ENCODE assay signal across 9 mouse cellular contexts in genomic region chr5:140383559-140383958, GRCm38 (mm10). TPM values are rescaled to one million over a fixed set of nuclear protein-coding genes. Genes with fewer than 3 reads are reported as not detected.
DNase-seq lines count a peak whose midpoint lies in the region; ATAC-seq and TF ChIP-seq lines count a peak whose summit lies in the region.
"Had no signal": no experiment of that assay in that cellular context is flagged by ENCODE, and none has a peak within 500 bp of the region (broad histone marks: within the 10 kb centered on the region; RNA-seq: fewer than 3 reads in every experiment).

No protein-coding gene starts in this region.

- H3K36me3 ChIP-seq in forebrain, embryonic 11.5 days (ENCODE audit: control insufficient read depth, insufficient read depth, low read length) = no peaks in the 10 kb centered on the region
- no peaks in the 10 kb centered on the region for H3K36me3 ChIP-seq in forebrain, embryonic 16.5 days (ENCODE audit: control insufficient read depth, insufficient read depth)
- no peaks in the 10 kb centered on the region for H3K36me3 ChIP-seq in stomach, embryonic 14.5 days (ENCODE audit: control insufficient read depth, insufficient read depth, low read length)
- no peaks in the 10 kb centered on the region for H3K36me3 ChIP-seq in stomach, postnatal 0 days (ENCODE audit: control insufficient read depth, insufficient read depth, low read length)
- no peaks in the 10 kb centered on the region; the same call in 1 of the 2 replicates for H3K36me3 ChIP-seq in liver, embryonic 11.5 days (ENCODE audit: control insufficient read depth, insufficient read depth, low read length)
- no peaks in the 10 kb centered on the region for H3K36me3 ChIP-seq in stomach, embryonic 16.5 days (ENCODE audit: control insufficient read depth, insufficient read depth, low read length)
- H3K36me3 ChIP-seq: intestine, embryonic 15.5 days had no signal

- H3K4me1 ChIP-seq in forebrain, embryonic 11.5 days (replicated peaks; ENCODE audit: control insufficient read depth, insufficient read depth, low read length) = peaks cover 4% of the 10 kb centered on the region; the same call in 1 of the 2 replicates
- H3K4me1 ChIP-seq in forebrain, embryonic 16.5 days (replicated peaks; ENCODE audit: control insufficient read depth, insufficient read depth, low read length) = peaks cover 8% of the 10 kb centered on the region
- H3K4me1 ChIP-seq in stomach, embryonic 14.5 days (ENCODE audit: control insufficient read depth, insufficient read depth, low read length) = peaks cover 13% of the 10 kb centered on the region
- no peaks in the 10 kb centered on the region; the same call in 1 of the 2 replicates for H3K4me1 ChIP-seq in stomach, postnatal 0 days (replicated peaks; ENCODE audit: control insufficient read depth, insufficient read depth)
- peaks cover 20% of the 10 kb centered on the region for H3K4me1 ChIP-seq in liver, embryonic 11.5 days (replicated peaks; ENCODE audit: control insufficient read depth, insufficient read depth, low read length)
- H3K4me1 ChIP-seq in stomach, embryonic 16.5 days (ENCODE audit: control insufficient read depth, insufficient read depth, low read length) = peaks cover 12% of the 10 kb centered on the region

- no peaks in the 10 kb centered on the region for H3K9me3 ChIP-seq in forebrain, embryonic 11.5 days (ENCODE audit: control insufficient read depth, low read length)
- H3K9me3 ChIP-seq in forebrain, embryonic 16.5 days (ENCODE audit: control insufficient read depth, low read length) = no peaks in the 10 kb centered on the region
- no peaks in the 10 kb centered on the region for H3K9me3 ChIP-seq in stomach, embryonic 14.5 days (ENCODE audit: control insufficient read depth, low read depth, low read length)
- H3K9me3 ChIP-seq in stomach, postnatal 0 days (ENCODE audit: control insufficient read depth, low read length) = no peaks in the 10 kb centered on the region
- H3K9me3 ChIP-seq in liver, embryonic 11.5 days (ENCODE audit: control insufficient read depth, low read length) = no peaks in the 10 kb centered on the region
- H3K9me3 ChIP-seq in stomach, embryonic 16.5 days (replicated peaks; ENCODE audit: control insufficient read depth, low read length) = no peaks in the 10 kb centered on the region
- H3K9me3 ChIP-seq: intestine, embryonic 15.5 days had no signal

- H3K27ac ChIP-seq in forebrain, embryonic 11.5 days (ENCODE audit: low read depth, low read length) = 0 out of 2 replicates have a peak overlapping the region, but pooled peaks have one; percentile 7
- no peak overlapping the region for H3K27ac ChIP-seq in forebrain, embryonic 16.5 days (ENCODE audit: low read length)
- 0 out of 2 replicates have a peak overlapping the region, but pooled peaks have one; percentile 27 for H3K27ac ChIP-seq in stomach, embryonic 14.5 days (ENCODE audit: low read length)
- H3K27ac ChIP-seq in stomach, postnatal 0 days (replicated peaks) = no peak overlapping the region
- H3K27ac ChIP-seq in liver, embryonic 11.5 days (ENCODE audit: low read depth, low read length) = no peak overlapping the region
- no peak overlapping the region for H3K27ac ChIP-seq in stomach, embryonic 16.5 days (ENCODE audit: low read length)
- H3K27ac ChIP-seq: intestine, embryonic 15.5 days had no signal

- WGBS in forebrain, embryonic 11.5 days = 22% methylated on average over 7 of the region's 7 CpGs
- WGBS in forebrain, embryonic 16.5 days = 35% methylated on average over 7 of the region's 7 CpGs
- WGBS in stomach, embryonic 14.5 days = 14% methylated on average over 7 of the region's 7 CpGs
- WGBS in stomach, postnatal 0 days = 23% methylated on average over 7 of the region's 7 CpGs
- 43% methylated on average over 7 of the region's 7 CpGs for WGBS in liver, embryonic 11.5 days
- 22% methylated on average over 7 of the region's 7 CpGs for WGBS in stomach, embryonic 16.5 days

- H3K27me3 ChIP-seq in forebrain, embryonic 11.5 days (ENCODE audit: control insufficient read depth, insufficient read depth, low read length) = no peaks in the 10 kb centered on the region
- H3K27me3 ChIP-seq in forebrain, embryonic 16.5 days (replicated peaks; ENCODE audit: control insufficient read depth, insufficient read depth, low read length) = no peaks in the 10 kb centered on the region
- H3K27me3 ChIP-seq in stomach, embryonic 14.5 days (ENCODE audit: control insufficient read depth, insufficient read depth, low read length) = no peaks in the 10 kb centered on the region
- no peaks in the 10 kb centered on the region for H3K27me3 ChIP-seq in stomach, postnatal 0 days (ENCODE audit: control insufficient read depth, insufficient read depth, low read length)
- no peaks in the 10 kb centered on the region for H3K27me3 ChIP-seq in liver, embryonic 11.5 days (replicated peaks; ENCODE audit: control insufficient read depth, insufficient read depth, low read length)
- no peaks in the 10 kb centered on the region for H3K27me3 ChIP-seq in stomach, embryonic 16.5 days (ENCODE audit: control insufficient read depth, insufficient read depth, low read length)
- H3K27me3 ChIP-seq: intestine, embryonic 15.5 days had no signal

- no peak overlapping the region for H3K4me3 ChIP-seq in forebrain, embryonic 11.5 days (ENCODE audit: low read depth, low read length)
- H3K4me3 ChIP-seq in forebrain, embryonic 16.5 days (replicated peaks; ENCODE audit: low read length) = no peak overlapping the region
- no peak overlapping the region for H3K4me3 ChIP-seq in stomach, embryonic 14.5 days (ENCODE audit: low read depth, low read length)
- no peak overlapping the region for H3K4me3 ChIP-seq in stomach, postnatal 0 days (ENCODE audit: low read depth, low read length)
- no peak overlapping the region for H3K4me3 ChIP-seq in liver, embryonic 11.5 days (ENCODE audit: low read depth, low read length)
- no peak overlapping the region for H3K4me3 ChIP-seq in stomach, embryonic 16.5 days (replicated peaks; ENCODE audit: low read length)
- H3K4me3 ChIP-seq: intestine, embryonic 15.5 days had no signal

- no peak for TF ChIP-seq CTCF in stomach, postnatal 0 days (IDR thresholded peaks at IDR 0.05; ENCODE audit: low read depth)

- no peak overlapping the region for H3K4me2 ChIP-seq in forebrain, embryonic 11.5 days (ENCODE audit: low read depth, low read length, severe bottlenecking)
- no peak overlapping the region for H3K4me2 ChIP-seq in forebrain, embryonic 16.5 days (ENCODE audit: low read length)
- H3K4me2 ChIP-seq in stomach, embryonic 14.5 days (replicated peaks; ENCODE audit: low read depth, low read length) = no peak overlapping the region
- H3K4me2 ChIP-seq in stomach, postnatal 0 days (replicated peaks; ENCODE audit: low read depth) = no peak overlapping the region
- H3K4me2 ChIP-seq in liver, embryonic 11.5 days = no peak overlapping the region
- H3K4me2 ChIP-seq in stomach, embryonic 16.5 days (ENCODE audit: low read depth, low read length) = no peak overlapping the region
- H3K4me2 ChIP-seq: intestine, embryonic 15.5 days had no signal

- TF ChIP-seq EP300 in stomach, postnatal 0 days (optimal IDR thresholded peaks at IDR 0.05) = no peak

- DNase-seq in forebrain, embryonic 11.5 days (ENCODE audit: low spot score) = no peak
- DNase-seq in stomach, postnatal 0 days (ENCODE audit: low spot score) = no peak
- no peak for DNase-seq in liver, embryonic 11.5 days (ENCODE audit: low spot score)
- DNase-seq in thymus, postnatal 36 days = no peak
- no peak for DNase-seq in ovary, adult 18-20 months (ENCODE audit: low spot score)

- ATAC-seq in forebrain, embryonic 11.5 days (replicated peaks; ENCODE audit: low FRiP score) = no peak
- no peak for ATAC-seq in forebrain, embryonic 16.5 days
- ATAC-seq in stomach, embryonic 14.5 days (ENCODE audit: insufficient number of reproducible peaks, insufficient read depth, low FRiP score, low read depth) = no peak; the same call in 1 of the 2 replicates
- no peak for ATAC-seq in stomach, postnatal 0 days (ENCODE audit: low FRiP score, low TSS enrichment)
- 0 out of 2 replicates have a peak, but pooled peaks have one; percentile 33 for ATAC-seq in liver, embryonic 11.5 days (replicated peaks; ENCODE audit: low FRiP score)
- ATAC-seq in stomach, embryonic 16.5 days (ENCODE audit: insufficient read depth, low FRiP score) = no peak
- ATAC-seq: intestine, embryonic 15.5 days had no signal

- H3K9ac ChIP-seq in forebrain, embryonic 11.5 days (ENCODE audit: low read length) = peak overlapping the region; percentile 16; the same call in 1 of the 2 replicates
- H3K9ac ChIP-seq in forebrain, embryonic 16.5 days (replicated peaks; ENCODE audit: low read depth, low read length) = no peak overlapping the region
- no peak overlapping the region for H3K9ac ChIP-seq in stomach, embryonic 14.5 days (replicated peaks; ENCODE audit: low read depth, low read length)
- no peak overlapping the region for H3K9ac ChIP-seq in stomach, postnatal 0 days (ENCODE audit: low read length)
- H3K9ac ChIP-seq in liver, embryonic 11.5 days (ENCODE audit: low read depth, low read length) = no peak overlapping the region
- 0 out of 2 replicates have a peak overlapping the region, but pooled peaks have one; percentile 28 for H3K9ac ChIP-seq in stomach, embryonic 16.5 days (ENCODE audit: low read length)
- H3K9ac ChIP-seq: intestine, embryonic 15.5 days had no signal

RNA-seq across cellular contexts. Expression of gene Snx8, which starts 5.5 kb away (rescaled TPM):
- polyA plus RNA-seq in forebrain, embryonic 11.5 days (2014; fragmentation: Nextera tagmentation; extraction: Ambion mirVana) = 10.6 and 12.3 TPM in 2 replicates
- polyA plus RNA-seq in forebrain, embryonic 16.5 days (2015; fragmentation: Nextera tagmentation; extraction: Ambion mirVana) = 18.3 and 24.1 TPM in 2 replicates
- polyA plus RNA-seq in stomach, embryonic 14.5 days (2014; fragmentation: Nextera tagmentation; extraction: Ambion mirVana) = 8.3 and 9.1 TPM in 2 replicates
- 8.0 and 8.6 TPM in 2 replicates for polyA plus RNA-seq in stomach, postnatal 0 days (2015; fragmentation: Nextera tagmentation; extraction: Ambion mirVana)
- 10.6 and 10.7 TPM in 2 replicates for polyA plus RNA-seq in liver, embryonic 11.5 days (2014; fragmentation: Nextera tagmentation; extraction: Ambion mirVana)
- 17.9 and 19.3 TPM in 2 replicates for polyA plus RNA-seq in stomach, embryonic 16.5 days (2015; fragmentation: Nextera tagmentation; extraction: Ambion mirVana)

RNA-seq across cellular contexts. Expression of gene Eif3b, which starts 35.6 kb away (rescaled TPM):
- 177 and 215 TPM in 2 replicates for polyA plus RNA-seq in forebrain, embryonic 11.5 days (2014; fragmentation: Nextera tagmentation; extraction: Ambion mirVana)
- 75.4 and 86.4 TPM in 2 replicates for polyA plus RNA-seq in forebrain, embryonic 16.5 days (2015; fragmentation: Nextera tagmentation; extraction: Ambion mirVana)
- polyA plus RNA-seq in stomach, embryonic 14.5 days (2014; fragmentation: Nextera tagmentation; extraction: Ambion mirVana) = 125 and 132 TPM in 2 replicates
- polyA plus RNA-seq in stomach, postnatal 0 days (2015; fragmentation: Nextera tagmentation; extraction: Ambion mirVana) = 61.8 and 66.5 TPM in 2 replicates
- 210 and 213 TPM in 2 replicates for polyA plus RNA-seq in liver, embryonic 11.5 days (2014; fragmentation: Nextera tagmentation; extraction: Ambion mirVana)
- 64.3 and 72.7 TPM in 2 replicates for polyA plus RNA-seq in stomach, embryonic 16.5 days (2015; fragmentation: Nextera tagmentation; extraction: Ambion mirVana)

RNA-seq across cellular contexts. Expression of gene Mrm2, which starts 51.9 kb away (rescaled TPM):
- 21.0 and 22.3 TPM in 2 replicates for polyA plus RNA-seq in forebrain, embryonic 11.5 days (2014; fragmentation: Nextera tagmentation; extraction: Ambion mirVana)
- polyA plus RNA-seq in forebrain, embryonic 16.5 days (2015; fragmentation: Nextera tagmentation; extraction: Ambion mirVana) = 21.6 and 22.6 TPM in 2 replicates
- 19.3 and 19.7 TPM in 2 replicates for polyA plus RNA-seq in stomach, embryonic 14.5 days (2014; fragmentation: Nextera tagmentation; extraction: Ambion mirVana)
- polyA plus RNA-seq in stomach, postnatal 0 days (2015; fragmentation: Nextera tagmentation; extraction: Ambion mirVana) = 11.4 and 12.4 TPM in 2 replicates
- polyA plus RNA-seq in liver, embryonic 11.5 days (2014; fragmentation: Nextera tagmentation; extraction: Ambion mirVana) = 20.2 and 21.7 TPM in 2 replicates
- polyA plus RNA-seq in stomach, embryonic 16.5 days (2015; fragmentation: Nextera tagmentation; extraction: Ambion mirVana) = 16.0 and 17.2 TPM in 2 replicates

Comparison
In these comparisons a context has a peak if more than half of its experiments do, and no peak if none do; other contexts are left out.
1. H3K27ac ChIP-seq: peak in forebrain, embryonic 11.5 days (single experiment) and stomach, embryonic 14.5 days (single experiment); none in forebrain, embryonic 16.5 days (single experiment), stomach, postnatal 0 days (single experiment), liver, embryonic 11.5 days (single experiment) and stomach, embryonic 16.5 days (single experiment).
2. H3K9ac ChIP-seq: peak in forebrain, embryonic 11.5 days (single experiment) and stomach, embryonic 16.5 days (single experiment); none in forebrain, embryonic 16.5 days (single experiment), stomach, embryonic 14.5 days (single experiment), stomach, postnatal 0 days (single experiment) and liver, embryonic 11.5 days (single experiment).